Mouse (Mus musculus): Measurements from ENCODE around the gene Rbp7. TPM values are rescaled to one million over a fixed set of nuclear protein-coding genes. Genes with fewer than 3 reads are reported as not detected.
"Not testable (repeated sequence)": the region's sequence is repeated elsewhere in the genome, so short reads cannot be mapped to it uniquely, and the experiment has no call there.

The Rbp7 gene
- polyA plus RNA-seq, 1 experiment from 2014 or later = not detected

DNA sequence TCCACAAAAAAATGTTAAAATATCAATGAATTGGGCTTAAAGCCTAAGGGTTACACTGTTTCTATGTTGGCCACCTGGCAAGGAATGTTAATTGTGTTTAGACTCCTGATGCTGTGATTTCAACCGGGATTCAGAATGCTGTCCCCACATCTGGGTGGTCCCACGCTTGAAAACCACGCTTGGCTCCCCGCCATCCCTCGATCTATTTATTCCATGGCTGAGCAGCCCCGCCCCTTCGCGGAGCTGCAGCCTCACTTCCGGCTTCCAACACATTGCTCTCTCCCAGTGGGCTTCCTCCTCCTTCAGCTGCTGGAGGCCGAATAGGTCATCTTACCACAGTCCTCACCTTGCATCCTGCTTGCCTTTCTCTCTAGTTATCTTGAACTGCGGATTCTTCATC lies 8.9 kb downstream of the Rbp7 start:
- Histone ChIP-seq H3K4me1 (peaks cover 23% of the 10 kb centered on the region), H3K4me3 (peak overlapping the region; percentile 52), H3K9me3 (no peaks in the 10 kb centered on the region), H3K27ac (peak overlapping the region; percentile 93), H3K27me3 (ENCODE audit: poor library complexity, severe bottlenecking) (no peaks in the 10 kb centered on the region), H3K36me3 (replicated peaks) (no peaks in the 10 kb centered on the region)
- peak; percentile 77 for DNase-seq (ENCODE audit: extremely low spot score, low spot score)
- WGBS = under 1% methylated on average over 11 of the region's 11 CpGs

DNA sequence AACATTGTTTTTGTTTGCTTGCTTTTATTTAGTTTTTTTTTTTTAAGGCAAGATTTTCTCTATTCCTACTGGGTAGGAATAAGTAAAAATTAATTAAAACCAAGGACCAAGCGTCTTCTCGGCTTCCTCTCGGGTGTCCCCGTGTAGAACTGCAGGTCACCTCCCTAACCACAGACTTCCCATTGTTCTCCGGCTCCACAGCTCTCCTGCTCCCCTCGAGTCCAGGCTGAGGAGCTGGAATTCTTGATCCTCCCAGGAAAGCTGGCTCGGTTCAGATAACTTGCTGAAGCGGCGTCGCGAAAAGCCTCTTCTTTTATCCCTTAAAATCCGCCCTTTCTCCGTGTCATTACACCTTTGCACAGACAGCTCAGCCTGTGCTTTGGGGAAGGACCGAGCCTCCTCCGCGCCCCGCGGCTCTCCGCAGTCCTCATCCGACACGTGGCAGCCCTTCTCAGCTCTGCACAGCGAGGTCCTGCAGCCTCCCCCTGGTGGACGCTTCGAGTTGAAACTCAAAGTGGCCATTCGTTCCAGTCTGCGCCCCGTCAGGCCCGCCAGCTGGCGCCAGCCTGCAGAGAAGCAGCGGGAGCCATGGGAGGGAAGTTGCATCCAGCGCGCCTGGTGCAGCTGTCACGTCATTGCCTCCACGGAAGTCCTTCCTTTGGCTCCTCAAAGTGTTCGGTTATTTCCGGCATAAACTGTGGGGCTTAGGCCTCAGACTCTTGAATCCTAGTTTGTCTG lies 9.6 kb downstream of the Rbp7 start:
- under 1% methylated on average over 36 of the region's 36 CpGs for WGBS
- H3K36me3 ChIP-seq (replicated peaks) = no peaks in the 10 kb centered on the region
- DNase-seq (ENCODE audit: extremely low spot score, low spot score) = peak; percentile 96
- H3K4me1 ChIP-seq = peaks cover 23% of the 10 kb centered on the region
- no peaks in the 10 kb centered on the region for H3K9me3 ChIP-seq
- peak overlapping the region; percentile 93 for H3K27ac ChIP-seq
- peak overlapping the region; percentile 52 for H3K4me3 ChIP-seq
- no peaks in the 10 kb centered on the region for H3K27me3 ChIP-seq (ENCODE audit: poor library complexity, severe bottlenecking)

DNA sequence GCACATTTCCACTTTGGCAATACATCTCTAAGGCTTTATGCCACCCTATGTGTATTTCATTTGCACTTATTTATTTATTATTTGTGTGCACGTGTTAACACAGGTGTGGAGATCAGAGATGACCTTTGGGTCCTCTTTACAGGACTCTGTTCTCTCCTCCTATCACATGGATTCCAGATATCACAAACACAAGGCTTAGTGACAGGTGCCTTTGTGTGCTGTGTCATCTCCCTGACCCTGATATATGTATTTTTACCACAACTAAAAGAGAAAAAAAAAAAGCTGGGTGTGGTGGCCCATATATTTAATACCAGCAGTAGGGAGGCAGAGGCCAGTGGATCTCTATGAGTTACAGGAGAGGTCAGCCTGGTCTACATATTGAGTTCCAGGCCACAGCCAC lies 10.3 kb downstream of the Rbp7 start:
- Histone ChIP-seq H3K9me3 (no peaks in the 10 kb centered on the region), H3K27me3 (ENCODE audit: poor library complexity, severe bottlenecking) (no peaks in the 10 kb centered on the region), H3K36me3 (replicated peaks) (no peaks in the 10 kb centered on the region), H3K4me3 (peak overlapping the region; percentile 52), H3K4me1 (peaks cover 23% of the 10 kb centered on the region), H3K27ac (peak overlapping the region; percentile 93)
- 74% methylated on average over 1 of the region's 1 CpGs for WGBS
- DNase-seq (ENCODE audit: extremely low spot score, low spot score) = no peak

DNA sequence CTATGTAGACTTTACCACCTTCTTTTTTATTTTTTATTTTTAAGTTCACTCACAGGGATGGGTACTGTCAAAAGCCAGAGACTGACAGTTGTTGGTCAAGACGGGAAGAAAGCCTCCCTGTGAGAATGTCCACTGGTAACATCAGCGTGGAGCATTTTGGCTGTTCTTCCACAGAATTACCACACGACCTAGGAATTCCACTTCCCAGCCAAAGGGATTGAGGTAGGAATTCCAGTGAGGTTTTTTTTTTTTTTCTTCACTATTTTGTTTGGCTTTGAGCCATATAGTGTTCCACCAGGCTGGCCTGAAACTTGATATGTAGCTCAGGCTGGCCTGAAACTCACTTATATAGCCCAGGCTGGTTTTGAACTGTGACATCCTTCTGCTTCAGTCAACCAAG lies 12.3 kb downstream of the Rbp7 start:
- no peaks in the 10 kb centered on the region for H3K9me3 ChIP-seq
- WGBS = 77% methylated on average over 3 of the region's 3 CpGs
- H3K4me3 ChIP-seq = no peak overlapping the region
- H3K4me1 ChIP-seq = peaks cover 23% of the 10 kb centered on the region
- no peaks in the 10 kb centered on the region for H3K36me3 ChIP-seq (replicated peaks)
- DNase-seq (ENCODE audit: extremely low spot score, low spot score) = no peak
- no peak overlapping the region for H3K27ac ChIP-seq
- H3K27me3 ChIP-seq (ENCODE audit: poor library complexity, severe bottlenecking) = no peaks in the 10 kb centered on the region

DNA sequence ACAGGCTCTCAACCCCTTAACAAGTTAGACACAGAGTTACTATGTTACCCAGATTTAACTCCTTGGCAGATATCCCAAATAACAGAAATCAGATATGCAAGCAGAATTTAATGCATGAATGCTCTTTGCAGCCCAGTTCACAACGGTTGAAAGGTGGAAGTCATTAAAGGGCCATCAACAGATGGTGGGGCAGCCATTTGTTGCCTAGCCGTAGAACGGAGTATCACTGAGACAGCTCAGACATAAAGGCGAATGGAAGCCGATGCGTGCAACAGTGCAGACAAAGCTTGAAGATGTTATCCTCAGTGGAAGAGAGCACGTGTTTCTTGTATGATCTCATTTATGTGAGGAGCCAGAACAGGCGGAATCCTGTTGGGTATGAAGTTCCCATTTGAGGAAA lies 14.2 kb downstream of the Rbp7 start:
- Histone ChIP-seq H3K9me3 (no peaks in the 10 kb centered on the region), H3K4me3 (no peak overlapping the region), H3K27ac (no peak overlapping the region), H3K27me3 (ENCODE audit: poor library complexity, severe bottlenecking) (no peaks in the 10 kb centered on the region), H3K4me1 (peaks cover 13% of the 10 kb centered on the region), H3K36me3 (replicated peaks) (no peaks in the 10 kb centered on the region)
- DNase-seq (ENCODE audit: extremely low spot score, low spot score) = no peak
- 86% methylated on average over 8 of the region's 8 CpGs for WGBS

DNA sequence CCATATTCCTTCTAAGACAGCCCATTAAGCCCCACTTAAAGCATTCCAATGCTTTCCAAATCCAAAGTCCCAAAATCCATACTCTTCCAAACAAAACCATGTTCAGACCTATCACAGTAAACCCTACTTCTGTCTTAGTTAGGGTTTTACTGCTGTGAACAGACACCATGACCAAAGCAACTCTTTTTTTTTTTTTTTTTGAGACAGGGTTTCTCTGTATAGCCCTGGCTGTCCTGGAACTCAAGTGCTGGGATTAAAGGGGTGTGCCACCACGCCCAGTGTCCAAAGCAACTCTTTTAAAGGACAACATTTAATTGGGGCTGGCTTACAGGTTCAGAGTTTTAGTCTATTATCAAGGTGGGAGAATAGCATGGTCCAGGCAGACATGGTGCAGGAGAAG lies 22.9 kb downstream of the Rbp7 start:
- not testable (repeated sequence) for H3K36me3 ChIP-seq (replicated peaks); H3K9me3 ChIP-seq

DNA sequence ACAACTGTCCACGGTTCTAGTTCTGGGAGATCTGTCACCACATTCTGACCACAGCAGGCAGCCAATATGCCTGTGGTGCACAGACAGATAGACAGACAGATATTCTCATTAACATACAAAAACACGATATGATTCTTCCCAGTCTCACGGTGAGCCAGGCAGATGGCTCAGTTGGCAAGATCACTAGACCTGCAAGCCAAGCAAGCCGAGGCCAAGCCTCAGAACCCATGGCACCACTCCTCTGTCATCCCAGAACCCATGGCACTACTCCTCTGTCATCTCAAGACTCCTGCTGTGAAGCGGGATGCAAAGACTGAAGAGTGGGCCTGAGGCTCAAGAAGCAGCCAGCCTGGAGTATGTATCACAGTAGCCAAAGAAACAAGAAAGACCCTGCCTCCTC lies 25.2 kb downstream of the Rbp7 start:
- H3K36me3 ChIP-seq (replicated peaks) = no peaks in the 10 kb centered on the region
- 89% methylated on average over 5 of the region's 5 CpGs for WGBS
- peaks cover 14% of the 10 kb centered on the region for H3K4me1 ChIP-seq
- no peak for DNase-seq (ENCODE audit: extremely low spot score, low spot score)
- H3K4me3 ChIP-seq = no peak overlapping the region
- H3K27ac ChIP-seq = no peak overlapping the region
- H3K27me3 ChIP-seq (ENCODE audit: poor library complexity, severe bottlenecking) = no peaks in the 10 kb centered on the region
- H3K9me3 ChIP-seq = no peaks in the 10 kb centered on the region

More for the DNA sequence above, 22.9 kb downstream of the Rbp7 start:
- not testable (repeated sequence) for H3K4me1 ChIP-seq; H3K27ac ChIP-seq; H3K27me3 ChIP-seq (ENCODE audit: poor library complexity, severe bottlenecking); H3K4me3 ChIP-seq; DNase-seq (ENCODE audit: extremely low spot score, low spot score)
- 71% methylated on average over 1 of the region's 1 CpGs for WGBS

DNA sequence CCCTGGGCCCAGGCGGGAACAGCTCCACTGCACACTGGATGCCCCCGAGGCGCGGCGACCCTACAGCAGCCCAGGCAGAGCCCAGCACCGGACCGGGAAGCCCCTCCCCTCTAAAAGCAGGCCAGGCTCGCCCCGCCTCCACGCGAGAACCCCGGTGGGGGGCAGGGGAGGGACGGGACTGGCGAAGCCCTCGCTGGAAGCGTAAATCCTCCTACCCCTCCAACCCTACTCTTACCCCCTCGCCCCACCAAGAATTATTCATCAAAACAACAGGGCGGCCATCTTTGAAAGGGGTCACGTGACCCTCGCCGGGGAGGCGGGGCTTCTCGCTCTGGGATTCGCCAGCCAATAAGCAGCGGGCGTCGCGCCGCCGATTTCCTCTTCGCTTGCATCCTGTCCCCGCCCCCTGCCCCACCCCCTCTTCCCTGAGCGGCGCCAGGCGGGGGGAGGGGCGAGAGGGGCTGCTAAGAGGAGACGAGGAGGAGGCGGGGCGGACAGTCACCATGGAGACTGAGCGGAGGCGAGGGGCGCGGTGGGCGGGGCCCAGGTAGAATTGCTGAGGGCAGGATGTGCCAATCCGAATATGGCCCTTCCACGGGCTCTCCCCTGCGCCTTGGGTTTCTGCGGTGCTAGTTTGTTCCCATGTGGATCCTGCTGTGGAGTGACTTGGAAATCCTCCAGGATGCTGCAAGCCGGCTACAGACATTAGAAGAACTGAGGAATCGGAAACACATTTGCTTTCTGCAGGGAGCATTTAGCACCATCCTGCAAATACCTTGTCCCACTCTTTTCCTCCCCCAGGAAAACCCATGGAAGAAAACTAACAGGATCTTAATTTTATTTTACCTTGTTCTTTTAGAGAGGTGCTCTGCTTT lies 28.2 kb downstream of the Rbp7 start, which contains the start of gene Ube4b:
TSS of gene Ube4b (minus strand) at position 425 of the 875 bp plus-strand sequence.
- WGBS = under 1% methylated on average over 50 of the region's 50 CpGs
- Histone ChIP-seq H3K27me3 (ENCODE audit: poor library complexity, severe bottlenecking) (no peaks in the 10 kb centered on the region), H3K4me1 (peaks cover 23% of the 10 kb centered on the region), H3K9me3 (peaks cover 5% of the 10 kb centered on the region; the same call in 1 of the 2 replicates), H3K27ac (peak within 1 kb of the TSS; percentile 97), H3K36me3 (replicated peaks) (peaks cover 11% of the 10 kb centered on the region), H3K4me3 (peak within 1 kb of the TSS; percentile 95)
- peak; percentile 100 for DNase-seq (ENCODE audit: extremely low spot score, low spot score)

DNA sequence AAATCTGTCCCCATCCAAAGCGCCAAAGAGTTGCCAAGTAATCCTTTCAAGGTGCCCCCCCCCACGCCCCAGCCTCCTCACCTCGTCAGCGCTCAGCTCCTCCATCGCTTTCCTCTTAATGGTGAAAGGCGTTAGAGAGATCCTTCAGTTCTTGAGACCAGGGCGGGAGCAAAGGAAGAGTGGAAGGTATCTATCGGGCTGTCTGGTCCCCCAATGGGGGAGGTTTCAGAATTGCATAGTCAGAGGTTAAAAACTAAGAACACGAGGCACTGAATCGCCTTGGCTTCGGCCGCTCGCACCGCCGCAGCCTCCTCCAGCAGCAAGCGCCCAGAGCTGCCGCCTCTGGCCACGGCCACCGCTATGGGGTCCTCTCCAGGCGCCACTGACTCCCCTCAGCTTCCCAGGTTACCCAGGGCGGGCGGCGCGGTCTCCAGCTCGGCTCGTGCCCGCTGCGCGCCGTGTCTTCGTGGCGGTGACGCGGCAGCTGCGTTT lies 28.9 kb downstream of the Rbp7 start:
- peaks cover 16% of the 10 kb centered on the region for H3K36me3 ChIP-seq (replicated peaks)
- no peak for DNase-seq (ENCODE audit: extremely low spot score, low spot score)
- WGBS = under 1% methylated on average over 35 of the region's 35 CpGs
- peaks cover 8% of the 10 kb centered on the region; the same call in 1 of the 2 replicates for H3K9me3 ChIP-seq
- peak overlapping the region; percentile 95 for H3K4me3 ChIP-seq
- H3K4me1 ChIP-seq = peaks cover 23% of the 10 kb centered on the region
- H3K27me3 ChIP-seq (ENCODE audit: poor library complexity, severe bottlenecking) = no peaks in the 10 kb centered on the region
- peak overlapping the region; percentile 97 for H3K27ac ChIP-seq

DNA sequence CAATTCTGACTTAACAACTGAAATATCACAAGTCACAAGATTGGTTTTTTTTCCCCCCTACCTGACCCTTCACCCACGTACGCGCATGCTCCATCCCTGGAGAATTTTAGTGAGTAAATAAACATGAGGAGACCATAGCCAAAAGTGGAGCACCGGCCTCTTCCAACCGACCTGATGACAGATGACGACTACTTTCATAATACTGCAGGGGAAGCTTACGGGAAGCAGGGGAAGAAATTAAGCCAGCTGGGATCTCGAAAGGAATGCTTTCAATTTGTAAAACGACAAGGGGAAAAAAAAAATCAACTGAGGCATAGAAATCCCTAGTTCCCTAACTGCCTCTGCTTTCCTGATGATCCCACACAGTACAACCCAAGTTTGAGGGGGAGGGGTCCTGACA lies 30.0 kb downstream of the Rbp7 start:
- peak overlapping the region; percentile 97 for H3K27ac ChIP-seq
- DNase-seq (ENCODE audit: extremely low spot score, low spot score) = no peak
- peaks cover 8% of the 10 kb centered on the region; the same call in 1 of the 2 replicates for H3K9me3 ChIP-seq
- no peaks in the 10 kb centered on the region for H3K27me3 ChIP-seq (ENCODE audit: poor library complexity, severe bottlenecking)
- peaks cover 28% of the 10 kb centered on the region for H3K4me1 ChIP-seq
- peaks cover 16% of the 10 kb centered on the region for H3K36me3 ChIP-seq (replicated peaks)
- peak overlapping the region; percentile 95 for H3K4me3 ChIP-seq
- 6% methylated on average over 9 of the region's 9 CpGs for WGBS

DNA sequence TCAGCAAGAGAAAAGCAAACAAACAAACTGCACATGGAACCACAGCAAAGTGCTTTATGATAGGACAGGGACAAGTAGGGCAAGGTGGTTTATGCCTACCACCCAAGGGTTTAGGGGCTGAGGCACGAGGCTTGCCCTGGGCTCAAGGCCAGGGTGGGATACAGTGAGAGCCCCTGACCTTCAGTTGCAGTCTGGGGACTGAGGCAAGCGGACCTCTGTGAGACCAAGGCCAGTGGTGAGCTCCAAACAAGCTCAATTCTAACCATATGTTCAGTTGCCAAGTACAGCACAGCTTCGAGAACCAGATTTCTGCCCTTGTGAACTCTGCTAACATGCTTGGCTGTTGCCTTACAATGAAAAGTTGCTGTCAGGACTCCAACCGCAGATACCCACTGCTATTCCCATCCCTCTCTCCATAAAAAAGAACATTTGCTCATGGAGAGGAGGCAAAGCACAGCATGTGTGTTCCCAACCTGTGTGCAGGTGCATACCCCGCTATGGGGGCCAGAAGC lies 36.9 kb downstream of the Rbp7 start:
- 73% methylated on average over 5 of the region's 5 CpGs for WGBS
- Histone ChIP-seq H3K4me3 (no peak overlapping the region), H3K9me3 (peaks cover 8% of the 10 kb centered on the region; the same call in 1 of the 2 replicates), H3K27ac (no peak overlapping the region), H3K4me1 (peaks cover 51% of the 10 kb centered on the region), H3K27me3 (ENCODE audit: poor library complexity, severe bottlenecking) (no peaks in the 10 kb centered on the region), H3K36me3 (replicated peaks) (peaks cover 28% of the 10 kb centered on the region)
- no peak for DNase-seq (ENCODE audit: extremely low spot score, low spot score)

DNA sequence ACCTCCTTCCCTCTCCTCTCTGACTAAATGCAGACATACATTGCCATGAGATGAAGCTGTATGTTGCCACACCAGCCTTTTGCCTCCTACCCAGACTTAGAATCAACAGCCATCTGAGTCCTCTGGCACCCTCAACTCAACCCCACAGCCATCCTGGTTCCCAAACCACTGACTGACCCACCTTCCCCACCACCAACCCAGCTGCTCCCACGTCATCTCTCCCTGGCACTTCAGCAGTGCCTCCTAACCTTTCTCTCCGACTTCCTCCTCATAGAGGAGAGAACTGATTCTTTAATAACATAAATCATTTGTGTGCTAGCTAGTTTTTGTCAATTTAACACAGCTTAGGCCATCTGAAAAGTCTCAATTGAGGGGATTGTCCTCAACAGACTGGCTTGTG lies 37.8 kb downstream of the Rbp7 start:
- 84% methylated on average over 2 of the region's 2 CpGs for WGBS
- no peak overlapping the region for H3K27ac ChIP-seq
- DNase-seq (ENCODE audit: extremely low spot score, low spot score) = no peak
- H3K27me3 ChIP-seq (ENCODE audit: poor library complexity, severe bottlenecking) = no peaks in the 10 kb centered on the region
- no peak overlapping the region for H3K4me3 ChIP-seq
- peaks cover 29% of the 10 kb centered on the region for H3K36me3 ChIP-seq (replicated peaks)
- H3K4me1 ChIP-seq = peaks cover 51% of the 10 kb centered on the region
- H3K9me3 ChIP-seq = peaks cover 7% of the 10 kb centered on the region; the same call in 1 of the 2 replicates

All from forebrain, embryonic 10.5 days (tissue).